Mouse (Mus musculus): ENCODE data around the gene Klhl29. TPM values are rescaled to one million over a fixed set of nuclear protein-coding genes. Genes with fewer than 3 reads are reported as not detected.

Klhl29 gene
- polyA plus RNA-seq, 1 experiment from 2014 or later: 3.4 TPM

DNA sequence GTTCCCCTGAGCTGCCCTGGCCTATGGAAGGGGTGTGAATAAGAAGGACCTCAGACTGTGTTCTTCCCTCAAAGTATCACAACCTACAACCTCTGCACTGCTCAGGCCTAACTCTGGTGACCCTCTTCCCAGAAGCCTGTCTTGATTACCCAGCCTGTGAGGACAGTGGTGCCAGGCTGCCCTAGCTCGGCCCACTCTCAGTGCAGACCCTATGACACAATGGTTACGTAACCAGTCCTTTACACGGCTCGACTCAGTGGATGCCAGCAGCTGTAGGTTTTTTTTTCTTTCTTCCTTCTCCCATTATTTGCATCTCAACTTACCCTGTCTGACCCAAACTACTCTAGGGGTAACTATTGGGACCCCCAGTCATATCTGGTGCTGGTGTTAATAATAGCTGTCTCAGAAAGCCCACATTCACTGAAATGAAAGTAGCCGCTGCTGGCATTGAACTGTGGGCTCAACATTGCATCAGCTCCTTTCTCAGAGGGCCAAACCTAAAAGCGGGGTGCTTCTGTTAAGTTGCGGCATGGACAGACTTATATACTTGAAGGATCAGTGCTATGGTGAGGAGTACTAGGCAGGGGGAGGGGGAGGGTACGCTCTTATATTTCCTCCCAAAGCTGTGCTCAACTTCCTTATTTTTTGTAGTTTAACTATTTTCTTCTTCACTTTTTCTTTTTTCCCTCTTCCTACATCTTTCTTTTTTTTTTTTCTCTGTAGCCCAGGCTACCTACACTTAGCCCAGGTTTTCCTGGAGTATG, 152.9 kb downstream of the Klhl29 start:
- Histone ChIP-seq H3K9ac (no peak overlapping the region), H3K27me3 (0 out of 2 replicates have a peak, but pooled peaks cover 5% of the 10 kb centered on the region), H3K36me3 (replicated peaks) (no peaks in the 10 kb centered on the region), H3K9me3 (no peaks in the 10 kb centered on the region), H3K4me3 (replicated peaks) (no peak overlapping the region), H3K4me2 (no peak overlapping the region), H3K4me1 (peaks cover 35% of the 10 kb centered on the region), H3K27ac (no peak overlapping the region)
- ATAC-seq (ENCODE audit: low FRiP score): no peak
- 97% methylated on average over 8 of the region's 8 CpGs for WGBS

DNA sequence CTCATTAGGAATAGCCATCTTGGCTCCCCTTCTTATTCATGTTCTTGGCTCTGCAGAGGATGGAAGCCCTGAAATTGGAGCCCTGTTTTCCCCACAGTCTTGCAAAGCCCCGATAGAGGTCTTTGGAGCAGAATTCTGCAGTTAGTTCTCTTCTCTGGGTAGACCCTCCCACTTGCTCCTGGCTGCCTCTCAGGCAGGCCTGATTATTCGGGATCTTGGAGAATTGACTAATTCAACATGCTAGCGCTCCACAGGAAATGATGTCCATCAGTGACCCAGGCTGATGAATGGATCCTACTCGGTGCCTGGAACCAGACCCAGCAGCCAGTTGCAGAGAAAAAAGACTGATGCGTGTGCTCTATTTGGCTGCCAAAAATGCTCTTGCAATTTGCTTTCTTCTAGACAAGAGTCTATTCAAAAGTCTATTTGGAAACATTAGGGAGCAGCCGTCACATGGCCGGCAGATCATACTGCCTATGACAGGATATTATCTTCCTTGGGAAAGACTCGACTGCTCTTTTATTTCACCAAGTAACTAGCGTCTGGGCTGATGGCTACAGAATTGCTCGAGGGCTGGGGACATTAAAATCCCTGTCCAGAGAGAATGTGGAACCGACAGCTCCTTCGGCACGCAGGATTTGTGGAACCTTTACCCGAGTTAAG, 155.4 kb downstream of the Klhl29 start:
- WGBS: 71% methylated on average over 14 of the region's 14 CpGs
- Histone ChIP-seq H3K27ac (no peak overlapping the region), H3K4me3 (replicated peaks) (no peak overlapping the region), H3K36me3 (replicated peaks) (no peaks in the 10 kb centered on the region), H3K4me1 (peaks cover 42% of the 10 kb centered on the region), H3K4me2 (no peak overlapping the region), H3K27me3 (peaks cover 19% of the 10 kb centered on the region; the same call in 1 of the 2 replicates), H3K9me3 (no peaks in the 10 kb centered on the region), H3K9ac (no peak overlapping the region)
- ATAC-seq (ENCODE audit: low FRiP score): no peak

DNA sequence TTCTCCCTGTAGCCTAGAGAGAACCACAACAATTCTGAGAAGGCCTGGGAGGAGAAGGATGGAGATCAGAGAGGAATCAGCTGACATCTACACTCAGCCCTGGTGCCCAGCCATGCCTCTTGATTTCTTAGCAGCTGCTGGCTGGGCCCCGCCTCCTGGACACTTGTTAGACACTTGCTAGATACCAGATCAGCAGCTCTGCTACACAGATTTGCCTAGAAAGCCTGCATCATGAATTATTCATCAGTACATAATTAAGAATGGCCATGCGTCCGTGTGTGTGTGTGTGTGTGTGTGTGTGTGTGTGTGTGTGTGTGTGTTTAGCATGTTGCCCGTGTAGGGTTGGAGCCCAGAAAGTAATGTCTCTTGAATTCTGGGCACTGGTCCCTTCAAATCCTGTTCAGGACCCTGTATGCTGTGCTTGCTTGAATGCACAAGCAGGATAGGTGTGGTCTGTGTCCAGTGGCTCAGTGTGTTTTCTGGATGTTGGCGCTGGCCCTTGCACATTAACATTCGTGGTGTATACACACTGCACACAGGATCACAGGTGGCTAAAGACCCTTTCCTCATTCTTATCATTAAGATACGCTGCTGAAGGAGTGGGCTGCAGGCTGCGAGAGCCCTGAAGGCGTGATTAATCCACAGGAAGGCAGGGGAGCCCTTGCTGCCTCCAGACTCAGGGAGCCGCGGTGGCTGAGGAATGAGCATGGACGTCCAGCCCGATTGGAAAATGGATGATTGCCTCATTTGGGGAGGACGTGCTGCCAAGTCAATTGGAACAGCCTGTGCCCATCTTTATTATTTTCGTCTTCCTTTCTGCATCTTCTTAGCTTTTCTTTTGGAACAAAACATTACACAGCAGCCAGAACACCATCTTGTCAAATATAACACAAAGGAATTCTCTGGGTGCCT, 159.4 kb downstream of the Klhl29 start:
- 26% methylated on average over 15 of the region's 15 CpGs for WGBS
- Histone ChIP-seq H3K27ac (peak overlapping the region; percentile 67), H3K4me2 (peak overlapping the region; percentile 18), H3K4me3 (replicated peaks) (no peak overlapping the region), H3K9me3 (no peaks in the 10 kb centered on the region), H3K36me3 (replicated peaks) (no peaks in the 10 kb centered on the region), H3K27me3 (peaks cover 33% of the 10 kb centered on the region; the same call in 1 of the 2 replicates), H3K9ac (no peak overlapping the region), H3K4me1 (peaks cover 68% of the 10 kb centered on the region)
- ATAC-seq (ENCODE audit: low FRiP score): peak; percentile 82

DNA sequence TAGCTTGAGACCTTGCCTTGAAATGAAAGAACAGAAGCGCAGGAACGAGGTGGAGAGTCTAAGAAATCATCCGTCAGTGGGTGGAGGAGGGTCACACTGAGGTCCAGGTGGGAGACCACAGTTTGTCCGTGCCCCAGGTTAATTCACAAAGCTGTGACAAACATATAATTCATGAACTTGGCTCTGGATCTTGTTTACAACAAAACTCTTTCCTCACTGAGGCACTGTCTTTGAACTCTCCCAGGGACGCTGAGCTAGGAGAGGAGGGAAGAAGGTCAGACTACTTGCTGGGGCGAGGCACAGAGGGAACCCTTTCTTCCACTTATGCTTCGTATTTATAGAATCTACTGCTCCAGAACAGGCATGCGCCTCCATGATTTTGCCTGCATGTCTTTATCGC, 161.2 kb downstream of the Klhl29 start:
- no peaks in the 10 kb centered on the region for H3K9me3 ChIP-seq
- WGBS: 86% methylated on average over 9 of the region's 9 CpGs
- H3K9ac ChIP-seq: no peak overlapping the region
- H3K27me3 ChIP-seq: peaks cover 44% of the 10 kb centered on the region; the same call in 1 of the 2 replicates
- no peak for ATAC-seq (ENCODE audit: low FRiP score)
- H3K36me3 ChIP-seq (replicated peaks): no peaks in the 10 kb centered on the region
- H3K4me2 ChIP-seq: no peak overlapping the region
- 0 out of 2 replicates have a peak overlapping the region, but pooled peaks have one; percentile 63 for H3K27ac ChIP-seq
- H3K4me1 ChIP-seq: peaks cover 68% of the 10 kb centered on the region
- H3K4me3 ChIP-seq (replicated peaks): no peak overlapping the region

DNA sequence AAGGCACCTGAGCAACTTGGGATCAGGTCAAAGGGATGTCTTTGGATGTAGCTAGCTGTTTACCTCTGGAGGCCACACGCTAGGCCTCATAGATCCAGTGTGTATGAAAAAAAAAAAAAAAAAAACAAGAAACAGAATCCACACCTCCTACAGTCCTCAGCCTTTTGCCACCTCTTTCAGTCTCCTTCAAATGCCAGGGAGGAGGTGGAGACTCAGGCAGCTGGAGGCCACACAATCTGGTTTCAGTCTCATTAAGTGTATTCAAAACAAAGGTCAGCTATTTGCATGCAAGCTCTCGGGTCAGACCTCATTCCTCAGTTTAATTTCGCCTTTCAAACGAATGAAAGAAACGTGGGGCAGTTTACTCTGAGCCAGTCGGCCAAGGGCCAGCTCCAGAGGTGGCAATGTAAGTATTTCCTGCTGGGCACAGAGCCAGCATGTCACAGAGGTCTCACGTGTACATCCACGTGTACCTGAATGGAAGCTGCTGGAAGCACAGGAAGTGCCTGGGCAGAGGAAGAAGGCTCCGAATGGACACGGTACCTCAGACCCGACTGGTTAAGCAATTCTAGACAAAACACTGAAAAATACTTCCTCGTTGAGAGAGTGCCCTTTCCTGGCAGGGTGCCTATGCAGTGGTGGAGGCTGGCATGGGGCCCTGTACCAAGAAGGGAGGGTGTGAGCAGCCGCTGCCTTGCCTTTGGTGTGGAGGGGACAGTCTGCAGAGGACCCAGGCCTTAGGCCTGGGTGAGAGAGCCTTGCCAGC, 162.0 kb downstream of the Klhl29 start:
- Histone ChIP-seq H3K27me3 (peaks cover 45% of the 10 kb centered on the region; the same call in 1 of the 2 replicates), H3K36me3 (replicated peaks) (no peaks in the 10 kb centered on the region), H3K9me3 (no peaks in the 10 kb centered on the region), H3K9ac (no peak overlapping the region), H3K4me3 (replicated peaks) (no peak overlapping the region), H3K4me2 (no peak overlapping the region), H3K27ac (peak overlapping the region; percentile 63; the same call in 1 of the 2 replicates), H3K4me1 (peaks cover 74% of the 10 kb centered on the region)
- 9% methylated on average over 13 of the region's 13 CpGs for WGBS
- peak; percentile 28; the same call in 1 of the 2 replicates for ATAC-seq (ENCODE audit: low FRiP score)

DNA sequence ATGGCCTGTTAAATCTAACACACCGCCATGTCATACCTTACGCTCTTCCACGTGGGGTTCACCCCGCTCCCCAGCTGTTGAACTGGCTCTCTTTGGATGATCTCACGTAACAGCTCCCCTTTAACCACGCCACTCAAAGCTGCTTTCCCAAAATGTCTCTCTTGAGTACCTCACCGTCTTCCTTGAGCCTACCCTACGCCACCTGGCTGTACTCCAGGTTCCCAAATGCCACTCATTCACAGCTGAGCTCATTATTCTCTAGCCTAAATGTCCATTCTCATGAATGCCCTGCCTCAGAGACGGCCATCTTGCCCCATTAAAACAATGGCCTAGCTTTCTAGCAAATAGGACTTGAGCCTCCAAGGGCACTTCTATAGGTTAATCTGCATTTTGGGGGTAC, 163.6 kb downstream of the Klhl29 start:
- Histone ChIP-seq H3K9me3 (no peaks in the 10 kb centered on the region), H3K27ac (no peak overlapping the region), H3K4me1 (peaks cover 72% of the 10 kb centered on the region), H3K4me2 (no peak overlapping the region), H3K4me3 (replicated peaks) (no peak overlapping the region), H3K36me3 (replicated peaks) (no peaks in the 10 kb centered on the region), H3K9ac (no peak overlapping the region), H3K27me3 (peaks cover 32% of the 10 kb centered on the region; the same call in 1 of the 2 replicates)
- ATAC-seq (ENCODE audit: low FRiP score): no peak
- WGBS: 83% methylated on average over 9 of the region's 9 CpGs

DNA sequence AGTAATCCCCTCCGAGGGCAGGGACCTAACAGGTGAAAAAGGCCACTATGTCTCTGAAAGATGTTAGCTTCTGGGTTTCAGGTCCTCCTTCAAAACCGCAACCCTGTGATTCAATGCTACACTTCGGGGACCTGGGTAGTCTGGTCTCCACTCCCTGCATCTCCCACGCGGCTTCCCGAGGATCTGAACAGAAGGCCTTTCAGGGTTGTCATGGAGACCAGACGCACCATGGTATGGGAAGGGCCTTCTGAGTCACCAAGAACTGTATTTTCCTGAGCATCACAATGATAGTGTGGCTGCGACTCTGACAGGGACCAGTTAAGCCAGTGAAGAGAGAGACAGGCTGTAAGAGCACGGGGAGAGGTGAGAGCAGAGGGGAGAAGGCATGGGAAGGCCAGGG, 164.7 kb downstream of the Klhl29 start:
- Histone ChIP-seq H3K36me3 (replicated peaks) (no peaks in the 10 kb centered on the region), H3K9ac (no peak overlapping the region), H3K27me3 (peaks cover 30% of the 10 kb centered on the region; the same call in 1 of the 2 replicates), H3K4me2 (no peak overlapping the region), H3K9me3 (no peaks in the 10 kb centered on the region), H3K4me1 (peaks cover 61% of the 10 kb centered on the region), H3K4me3 (replicated peaks) (no peak overlapping the region), H3K27ac (no peak overlapping the region)
- no peak for ATAC-seq (ENCODE audit: low FRiP score)
- 53% methylated on average over 9 of the region's 9 CpGs for WGBS

DNA sequence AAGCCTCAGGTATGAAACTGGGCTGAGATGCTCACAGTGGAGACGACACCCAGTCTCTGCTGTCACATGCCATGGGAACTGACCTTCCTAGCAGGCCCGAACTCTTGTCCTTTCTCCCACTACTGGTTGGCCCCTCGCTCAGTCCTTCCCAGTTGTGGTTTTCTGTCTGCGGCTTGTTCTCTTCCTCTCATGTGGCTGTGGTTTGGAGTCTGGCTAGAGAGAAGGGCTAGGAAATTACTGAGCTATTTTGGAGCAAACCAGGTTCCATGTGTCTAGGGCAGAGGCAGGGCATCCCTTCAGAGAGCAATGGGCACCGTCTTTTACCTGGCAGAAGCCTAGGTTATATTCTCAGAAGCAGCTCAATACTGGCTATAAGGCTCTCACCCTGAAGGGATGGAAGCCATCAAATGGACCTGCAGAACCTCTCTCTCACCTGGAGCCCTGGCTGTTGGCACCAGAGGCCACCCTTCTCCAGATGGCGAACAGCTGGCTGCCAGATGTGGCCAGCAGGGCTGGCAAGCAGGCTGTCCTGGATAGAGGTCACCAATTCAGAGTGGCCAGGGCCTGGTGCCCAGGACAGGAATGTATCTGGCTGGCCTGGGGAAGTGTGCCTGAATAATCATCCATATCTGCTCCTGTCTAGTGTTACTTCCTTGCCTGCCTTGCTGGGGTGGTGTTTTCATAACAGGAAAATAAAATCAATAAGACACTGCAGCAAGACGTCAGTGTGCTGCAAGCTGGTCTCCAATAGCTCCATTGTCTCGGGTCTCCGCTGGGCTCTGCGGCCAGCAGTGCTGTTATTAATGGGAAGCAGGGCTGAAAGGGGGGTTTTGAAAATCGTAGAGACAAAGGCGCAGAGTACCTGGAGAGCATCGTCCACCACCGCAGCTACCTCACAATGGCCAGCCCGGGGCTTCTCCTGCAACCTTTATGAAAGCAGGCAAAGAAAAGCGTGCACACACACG, 167.3 kb downstream of the Klhl29 start:
- Histone ChIP-seq H3K36me3 (replicated peaks) (no peaks in the 10 kb centered on the region), H3K4me1 (peaks cover 37% of the 10 kb centered on the region), H3K9ac (no peak overlapping the region), H3K4me3 (replicated peaks) (no peak overlapping the region), H3K27me3 (peaks cover 19% of the 10 kb centered on the region; the same call in 1 of the 2 replicates), H3K4me2 (no peak overlapping the region), H3K27ac (peak overlapping the region; percentile 60), H3K9me3 (no peaks in the 10 kb centered on the region)
- 46% methylated on average over 17 of the region's 17 CpGs for WGBS
- ATAC-seq (ENCODE audit: low FRiP score): peak; percentile 37; the same call in 1 of the 2 replicates

DNA sequence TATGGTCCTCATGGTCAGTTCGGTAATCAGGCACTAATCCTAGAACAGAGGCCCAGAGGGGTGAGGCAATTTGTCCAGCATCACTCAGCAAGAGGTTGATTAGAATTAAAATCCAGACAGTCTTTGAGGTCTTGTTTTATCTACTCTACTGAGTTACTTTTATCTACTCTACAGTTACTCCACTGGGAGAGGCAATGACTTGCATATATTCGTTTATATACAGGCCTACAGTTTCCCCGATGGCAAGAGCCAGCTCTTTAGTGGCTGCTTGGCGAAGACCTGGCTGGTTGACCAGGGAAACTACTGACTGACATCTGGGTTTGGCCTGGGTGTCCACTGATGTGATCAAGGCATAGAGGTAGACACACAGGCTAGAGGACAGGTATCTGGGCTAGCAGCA, 168.3 kb downstream of the Klhl29 start:
- Histone ChIP-seq H3K27ac (no peak overlapping the region), H3K4me1 (peaks cover 26% of the 10 kb centered on the region), H3K4me3 (replicated peaks) (no peak overlapping the region), H3K36me3 (replicated peaks) (no peaks in the 10 kb centered on the region), H3K27me3 (peaks cover 19% of the 10 kb centered on the region; the same call in 1 of the 2 replicates), H3K9me3 (no peaks in the 10 kb centered on the region), H3K9ac (no peak overlapping the region), H3K4me2 (no peak overlapping the region)
- no peak for ATAC-seq (ENCODE audit: low FRiP score)
- 90% methylated on average over 4 of the region's 4 CpGs for WGBS

DNA sequence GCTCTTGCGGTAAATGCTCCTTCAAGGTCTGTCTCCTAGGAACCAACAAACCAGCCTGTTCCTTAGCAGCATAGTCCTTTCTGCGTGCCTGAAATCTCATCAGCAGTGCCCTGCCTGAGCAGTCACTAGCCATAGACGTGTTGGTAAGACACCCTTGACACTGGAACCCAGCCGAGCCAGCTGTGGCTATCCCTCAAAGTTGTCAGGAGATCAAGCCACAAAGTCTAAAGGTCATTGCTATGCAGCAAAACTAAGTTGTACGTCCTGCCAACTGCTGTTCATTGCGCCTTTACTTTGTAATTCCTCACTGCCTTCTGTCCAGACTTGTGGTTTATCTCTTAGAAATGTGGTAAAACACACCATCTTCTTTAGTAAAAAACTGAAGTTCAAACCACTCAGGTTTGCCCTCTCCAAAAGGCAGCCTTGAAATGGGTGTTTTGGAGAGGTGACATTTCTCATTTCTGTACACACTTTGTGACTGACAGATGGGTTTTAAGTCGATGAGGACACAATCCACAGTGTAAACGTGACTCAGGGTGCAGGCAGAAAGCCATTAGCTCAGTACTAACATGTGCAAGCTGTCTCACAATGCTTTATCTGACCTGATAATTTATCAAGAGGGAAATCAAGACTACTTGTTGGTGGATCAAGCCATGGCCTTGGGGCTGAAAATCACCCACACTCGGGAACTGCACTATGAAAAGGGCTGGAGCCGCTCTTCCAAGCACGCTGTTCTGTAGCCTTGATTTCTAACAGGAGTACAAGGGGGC, 171.2 kb downstream of the Klhl29 start:
- Histone ChIP-seq H3K9me3 (no peaks in the 10 kb centered on the region), H3K27ac (no peak overlapping the region), H3K36me3 (replicated peaks) (no peaks in the 10 kb centered on the region), H3K9ac (no peak overlapping the region), H3K4me1 (peaks cover 11% of the 10 kb centered on the region), H3K4me3 (replicated peaks) (no peak overlapping the region), H3K4me2 (no peak overlapping the region), H3K27me3 (0 out of 2 replicates have a peak, but pooled peaks cover 1% of the 10 kb centered on the region)
- 87% methylated on average over 11 of the region's 11 CpGs for WGBS
- ATAC-seq (ENCODE audit: low FRiP score): no peak

Measured in forebrain, embryonic 12.5 days (tissue).